ENCODE assay signal across 27 mouse cellular contexts in the genomic region with DNA sequence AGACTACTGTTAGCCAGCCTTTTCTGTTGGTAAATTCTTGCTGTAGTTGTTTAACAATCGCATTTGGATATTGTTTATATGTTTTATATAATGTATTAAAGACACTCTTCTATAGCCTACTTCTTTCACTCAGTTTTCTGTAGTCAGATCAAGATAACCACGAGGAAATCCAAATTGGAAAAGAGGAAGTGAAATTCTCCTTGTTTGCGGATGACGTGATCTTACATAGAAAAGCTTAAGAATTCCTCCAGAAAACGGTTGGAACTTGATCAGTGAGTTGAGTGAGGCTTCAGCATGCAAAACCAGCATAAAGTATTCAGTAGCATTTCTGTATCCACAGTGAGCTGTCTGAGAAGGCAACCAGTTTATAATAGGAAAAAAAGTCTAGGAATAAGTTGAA.
"Had no signal": no experiment of that assay in that cellular context is flagged by ENCODE, and none has a peak within 500 bp of the region (broad histone marks: within the 10 kb centered on the region; RNA-seq: fewer than 3 reads in every experiment).

No protein-coding gene starts in this region.

- H3K4me3 ChIP-seq: gastrocnemius, adult 2 months; heart, adult 2 months; heart, embryonic 10.5 days; heart, embryonic 12.5 days; hindbrain, embryonic 13.5 days; hindbrain, embryonic 15.5 days; kidney, embryonic 15.5 days; layer of hippocampus, adult 2 months; left cerebral cortex, adult 2 months; limb, embryonic 10.5 days; limb, embryonic 12.5 days; liver, embryonic 13.5 days had no signal

- H3K4me2 ChIP-seq: heart, embryonic 12.5 days; hindbrain, embryonic 13.5 days; hindbrain, embryonic 15.5 days; kidney, embryonic 15.5 days; limb, embryonic 12.5 days; liver, embryonic 11.5 days; liver, embryonic 13.5 days had no signal

- H3K27me3 ChIP-seq: heart, embryonic 12.5 days; hindbrain, embryonic 13.5 days; hindbrain, embryonic 15.5 days; kidney, embryonic 15.5 days; limb, embryonic 12.5 days; liver, embryonic 13.5 days had no signal

- H3K36me3 ChIP-seq: heart, embryonic 10.5 days; heart, embryonic 12.5 days; hindbrain, embryonic 13.5 days; hindbrain, embryonic 15.5 days; kidney, embryonic 15.5 days; limb, embryonic 10.5 days; limb, embryonic 12.5 days; liver, embryonic 13.5 days had no signal

- H3K9ac ChIP-seq: heart, embryonic 12.5 days; hindbrain, embryonic 13.5 days; hindbrain, embryonic 15.5 days; kidney, embryonic 15.5 days; limb, embryonic 12.5 days; liver, embryonic 13.5 days had no signal

- DNase-seq: gastrocnemius, adult 2 months; gastrocnemius, postnatal 10 days; gastrocnemius, postnatal 25 days; heart, adult 11 months; heart, adult 2 months; heart, postnatal 14 days; heart, postnatal 36 days; kidney, adult 11 months; kidney, adult 2 months; kidney, adult 9 months; kidney, postnatal 10 days; kidney, postnatal 25 days; kidney, postnatal 4 days; liver; liver, embryonic 13.5 days had no signal

- H3K27ac ChIP-seq: gastrocnemius, adult 2 months; heart, adult 2 months; heart, embryonic 10.5 days; hindbrain, embryonic 13.5 days; hindbrain, embryonic 15.5 days; hindbrain, postnatal 0 days; kidney, embryonic 15.5 days; layer of hippocampus, adult 2 months; left cerebral cortex, adult 2 months; limb, embryonic 10.5 days; limb, embryonic 12.5 days; liver, embryonic 13.5 days had no signal

- ATAC-seq: hindbrain, postnatal 0 days; intestine, embryonic 16.5 days had no signal

- H3K9me3 ChIP-seq: heart, embryonic 10.5 days; heart, embryonic 12.5 days; hindbrain, embryonic 13.5 days; hindbrain, embryonic 15.5 days; kidney, embryonic 15.5 days; limb, embryonic 10.5 days; limb, embryonic 12.5 days; liver, embryonic 13.5 days had no signal

- H3K4me1 ChIP-seq: heart, embryonic 10.5 days; heart, embryonic 12.5 days; kidney, embryonic 15.5 days; limb, embryonic 10.5 days; limb, embryonic 12.5 days had no signal
